8 mouse cellular contexts compared by ENCODE assay signal in the genomic region with DNA sequence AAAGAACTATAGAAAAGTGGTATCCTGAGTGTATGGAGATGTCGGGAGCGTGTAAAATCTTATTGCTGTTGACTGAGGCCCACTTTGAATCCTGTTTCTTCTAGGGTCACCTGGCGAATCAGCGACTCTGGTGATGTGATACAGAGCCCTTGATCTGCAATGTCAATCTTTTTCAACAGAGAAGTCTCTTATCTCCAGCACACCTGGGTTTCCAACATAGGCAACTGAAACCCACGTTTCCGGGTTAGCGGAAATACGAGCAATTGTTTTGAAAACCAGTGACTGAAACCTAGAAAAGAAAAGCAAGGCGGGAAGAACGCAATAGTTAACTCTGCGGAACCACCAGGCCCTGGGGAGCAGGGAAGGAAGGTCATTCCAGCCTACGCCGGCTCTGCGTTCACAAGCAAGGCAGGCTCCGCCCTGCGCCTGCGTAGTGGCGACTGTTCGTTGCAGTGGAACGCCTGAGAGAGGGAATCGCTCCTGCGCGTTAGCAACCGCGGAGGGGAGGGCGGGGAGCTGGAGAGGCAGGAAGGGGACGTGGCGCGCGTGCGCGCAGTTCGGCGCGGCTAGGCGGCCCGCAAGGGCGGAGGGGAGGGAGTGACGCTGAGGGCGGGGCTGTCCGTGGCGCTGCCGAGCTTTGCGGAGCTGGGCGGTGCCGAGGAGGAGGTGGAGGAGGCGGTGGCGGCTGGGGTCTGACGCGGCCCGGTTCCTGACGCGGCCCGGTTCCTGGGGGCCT. TPM values are rescaled to one million over a fixed set of nuclear protein-coding genes. Genes with fewer than 3 reads are reported as not detected.
DNase-seq lines count a peak whose midpoint lies in the region; ATAC-seq and TF ChIP-seq lines count a peak whose summit lies in the region.

Gene Ppp1cb, plus strand, starts transcription at position 436 of the 736 bp plus-strand sequence.

- H3K9me3 ChIP-seq in E14TG2a.4 (ENCODE audit: low read length), result no peaks in the 10 kb centered on the region
- H3K9me3 ChIP-seq in forebrain, embryonic 12.5 days, result no peaks in the 10 kb centered on the region
- no peaks in the 10 kb centered on the region for H3K9me3 ChIP-seq in heart, postnatal 0 days (replicated peaks; ENCODE audit: control insufficient read depth, low read length)
- no peaks in the 10 kb centered on the region for H3K9me3 ChIP-seq in liver, embryonic 16.5 days (replicated peaks; ENCODE audit: control insufficient read depth, low read length)
- no peaks in the 10 kb centered on the region for H3K9me3 ChIP-seq in neural tube, embryonic 13.5 days

- 1% methylated on average over 42 of the region's 54 CpGs for WGBS in forebrain, embryonic 12.5 days
- 2% methylated on average over 38 of the region's 54 CpGs for WGBS in heart, postnatal 0 days
- WGBS in liver, embryonic 16.5 days (ENCODE audit: insufficient replicate concordance), result 1% methylated on average over 54 of the region's 54 CpGs
- 1% methylated on average over 50 of the region's 54 CpGs for WGBS in neural tube, embryonic 13.5 days

- no peaks in the 10 kb centered on the region for H3K27me3 ChIP-seq in E14TG2a.4 (ENCODE audit: insufficient read depth, low read length)
- H3K27me3 ChIP-seq in forebrain, embryonic 12.5 days, result no peaks in the 10 kb centered on the region; the same call in 1 of the 2 replicates
- no peaks in the 10 kb centered on the region for H3K27me3 ChIP-seq in heart, postnatal 0 days (ENCODE audit: control insufficient read depth, insufficient read depth, low read length)
- no peaks in the 10 kb centered on the region for H3K27me3 ChIP-seq in liver, embryonic 16.5 days (ENCODE audit: control insufficient read depth, insufficient read depth, low read depth, low read length)
- H3K27me3 ChIP-seq in neural tube, embryonic 13.5 days, result no peaks in the 10 kb centered on the region
- no peaks in the 10 kb centered on the region for H3K27me3 ChIP-seq in testis, adult 2 months (ENCODE audit: control insufficient read depth, insufficient read depth, low read length)

- peak; percentile 99 for ATAC-seq in forebrain, embryonic 12.5 days (ENCODE audit: low FRiP score)
- peak; percentile 98 for ATAC-seq in heart, postnatal 0 days (ENCODE audit: insufficient read depth, low read depth)
- ATAC-seq in liver, embryonic 16.5 days (ENCODE audit: low read depth), result peak; percentile 95
- ATAC-seq in neural tube, embryonic 13.5 days (ENCODE audit: low read depth), result peak; percentile 98

- peak within 1 kb of the TSS; percentile 100 for H3K27ac ChIP-seq in forebrain, embryonic 12.5 days
- peak within 1 kb of the TSS; percentile 97 for H3K27ac ChIP-seq in heart, postnatal 0 days (ENCODE audit: low read depth)
- peak within 1 kb of the TSS; percentile 99 for H3K27ac ChIP-seq in liver, embryonic 16.5 days (ENCODE audit: low read length)
- peak within 1 kb of the TSS; percentile 100 for H3K27ac ChIP-seq in neural tube, embryonic 13.5 days (replicated peaks)
- H3K27ac ChIP-seq in testis, adult 2 months (ENCODE audit: control insufficient read depth, insufficient read depth, low read depth, low read length), result peak within 1 kb of the TSS; percentile 96

- H3K36me3 ChIP-seq in E14TG2a.4 (ENCODE audit: insufficient read depth, low read length), result no peaks in the 10 kb centered on the region
- H3K36me3 ChIP-seq in forebrain, embryonic 12.5 days (replicated peaks), result no peaks in the 10 kb centered on the region
- H3K36me3 ChIP-seq in heart, postnatal 0 days (replicated peaks; ENCODE audit: control insufficient read depth, insufficient read depth, low read length), result no peaks in the 10 kb centered on the region
- no peaks in the 10 kb centered on the region for H3K36me3 ChIP-seq in liver, embryonic 16.5 days (ENCODE audit: control insufficient read depth, insufficient read depth)
- no peaks in the 10 kb centered on the region for H3K36me3 ChIP-seq in neural tube, embryonic 13.5 days
- H3K36me3 ChIP-seq in testis, adult 2 months (ENCODE audit: control insufficient read depth, insufficient read depth, low read length), result no peaks in the 10 kb centered on the region

- TF ChIP-seq CTCF in E14TG2a.4 (conservative IDR thresholded peaks at IDR 0.05; ENCODE audit: low read length), result no peak
- no peak for TF ChIP-seq CTCF in heart, postnatal 0 days (IDR thresholded peaks at IDR 0.05; ENCODE audit: low read depth)
- TF ChIP-seq CTCF in testis, adult 2 months (IDR thresholded peaks at IDR 0.05; ENCODE audit: control insufficient read depth, insufficient read depth, insufficient replicate concordance, low read depth, low read length), result 0 out of 2 replicates have a peak, but pooled peaks have one; percentile 18

- DNase-seq in c-Kit-positive CD71-positive TER-119-positive erythroid progenitor cells, embryonic 14.5 days (ENCODE audit: low spot score), result peak; percentile 98
- peak; percentile 100 for DNase-seq in heart, postnatal 0 days (ENCODE audit: low spot score)
- DNase-seq in kidney, postnatal 4 days, result peak; percentile 98 to 99

- peak; percentile 99 for TF ChIP-seq POLR2A in testis, adult 2 months (IDR thresholded peaks at IDR 0.05; ENCODE audit: control insufficient read depth, low read depth, low read length)

- H3K4me3 ChIP-seq in E14TG2a.4 (replicated peaks; ENCODE audit: low read length), result peak within 1 kb of the TSS; percentile 94
- H3K4me3 ChIP-seq in forebrain, embryonic 12.5 days (replicated peaks), result peak within 1 kb of the TSS; percentile 95
- peak within 1 kb of the TSS; percentile 91 for H3K4me3 ChIP-seq in heart, postnatal 0 days (ENCODE audit: low read depth, low read length)
- H3K4me3 ChIP-seq in liver, embryonic 16.5 days (ENCODE audit: low read depth, low read length), result peak within 1 kb of the TSS; percentile 97
- H3K4me3 ChIP-seq in neural tube, embryonic 13.5 days, result peak within 1 kb of the TSS; percentile 91
- peak within 1 kb of the TSS; percentile 99 for H3K4me3 ChIP-seq in testis, adult 2 months (ENCODE audit: control insufficient read depth, low read depth, low read length)

- H3K4me2 ChIP-seq in forebrain, embryonic 12.5 days, result peak within 1 kb of the TSS; percentile 57
- H3K4me2 ChIP-seq in heart, postnatal 0 days (ENCODE audit: low read depth, low read length), result peak within 1 kb of the TSS; percentile 73
- H3K4me2 ChIP-seq in liver, embryonic 16.5 days (ENCODE audit: low read depth, low read length), result peak within 1 kb of the TSS; percentile 81
- H3K4me2 ChIP-seq in neural tube, embryonic 13.5 days, result peak within 1 kb of the TSS; percentile 70

- peak within 1 kb of the TSS; percentile 100 for H3K9ac ChIP-seq in forebrain, embryonic 12.5 days
- H3K9ac ChIP-seq in heart, postnatal 0 days (replicated peaks; ENCODE audit: low read depth, low read length), result peak within 1 kb of the TSS; percentile 99
- H3K9ac ChIP-seq in liver, embryonic 16.5 days (ENCODE audit: low read depth, low read length), result peak within 1 kb of the TSS; percentile 100
- H3K9ac ChIP-seq in neural tube, embryonic 13.5 days, result peak within 1 kb of the TSS; percentile 99

- TF ChIP-seq EP300 in heart, postnatal 0 days (IDR thresholded peaks at IDR 0.05; ENCODE audit: low read depth), result no peak

- peaks cover 38% of the 10 kb centered on the region for H3K4me1 ChIP-seq in E14TG2a.4 (replicated peaks; ENCODE audit: low read depth, low read length)
- peaks cover 9% of the 10 kb centered on the region for H3K4me1 ChIP-seq in forebrain, embryonic 12.5 days
- H3K4me1 ChIP-seq in heart, postnatal 0 days (ENCODE audit: control insufficient read depth, insufficient read depth), result peaks cover 14% of the 10 kb centered on the region; the same call in 1 of the 2 replicates
- H3K4me1 ChIP-seq in liver, embryonic 16.5 days (ENCODE audit: control insufficient read depth, low read depth, low read length), result peaks cover 22% of the 10 kb centered on the region
- H3K4me1 ChIP-seq in neural tube, embryonic 13.5 days (replicated peaks), result peaks cover 24% of the 10 kb centered on the region
- H3K4me1 ChIP-seq in testis, adult 2 months (ENCODE audit: control insufficient read depth, insufficient read depth, low read length), result peaks cover 2% of the 10 kb centered on the region; the same call in 1 of the 2 replicates

RNA-seq across cellular contexts. Expression of gene Ppp1cb, which starts in this region (rescaled TPM):
- 226 and 238 TPM in 2 replicates for polyA plus RNA-seq in forebrain, embryonic 12.5 days (2016; fragmentation: Nextera tagmentation; extraction: Ambion mirVana)
- 155 and 171 TPM in 2 replicates for total RNA-seq in heart, postnatal 0 days (2014; rRNA removed; ENCODE audit: low replicate concordance)
- 278 and 287 TPM in 2 replicates for polyA plus RNA-seq in heart, postnatal 0 days (2015; fragmentation: Nextera tagmentation; extraction: Ambion mirVana)
- polyA plus RNA-seq in liver, embryonic 16.5 days (2015; fragmentation: Nextera tagmentation; extraction: Ambion mirVana), result 110 and 115 TPM in 2 replicates
- polyA plus RNA-seq in neural tube, embryonic 13.5 days (2015; fragmentation: Nextera tagmentation; extraction: Ambion mirVana), result 198 and 216 TPM in 2 replicates
- 13.4 and 21.2 TPM in 2 replicates for polyA plus RNA-seq in testis, adult 2 months (2012; rRNA removed)

Comparison
In these comparisons a context has a peak if more than half of its experiments do, and no peak if none do; other contexts are left out.
1. Peak in every context shown above with its lines: DNase-seq, ATAC-seq, H3K4me3 ChIP-seq and H3K27ac ChIP-seq.